7 mouse cellular contexts compared by ENCODE assay signal in the genomic region with DNA sequence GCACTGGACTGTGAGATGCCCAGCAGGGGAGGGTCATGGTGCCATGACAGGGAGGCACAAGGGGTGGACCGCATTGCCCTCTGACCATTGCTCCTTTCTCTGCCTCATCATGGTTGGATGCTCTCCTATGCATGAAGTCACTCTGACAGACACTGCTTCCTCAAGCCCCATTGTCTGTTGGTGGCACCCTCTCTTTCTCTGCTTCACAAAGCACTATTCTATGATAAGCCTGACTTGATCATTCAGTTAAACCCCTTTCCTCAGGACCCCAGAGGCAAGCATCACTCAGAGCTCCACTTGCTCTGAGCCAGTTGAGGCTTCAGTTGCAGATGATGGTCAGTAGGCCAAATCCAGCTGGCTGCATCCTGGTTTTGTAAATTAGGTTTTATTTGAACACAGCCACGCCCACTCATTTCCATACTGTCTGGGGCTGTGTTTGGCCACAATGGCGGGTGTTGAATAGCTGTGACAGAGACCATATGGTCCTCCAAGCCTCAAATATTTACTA.
DNase-seq lines count a peak whose midpoint lies in the region; ATAC-seq and TF ChIP-seq lines count a peak whose summit lies in the region.

No protein-coding gene starts in this region.

- TF ChIP-seq CTCF in kidney, postnatal 0 days (IDR thresholded peaks at IDR 0.05; ENCODE audit: low read depth), result no peak

- peaks cover 65% of the 10 kb centered on the region for H3K36me3 ChIP-seq in midbrain, embryonic 10.5 days
- no peaks in the 10 kb centered on the region for H3K36me3 ChIP-seq in midbrain, embryonic 16.5 days (ENCODE audit: control insufficient read depth, insufficient read depth, low read length)
- H3K36me3 ChIP-seq in forebrain, embryonic 13.5 days (ENCODE audit: poor library complexity, severe bottlenecking), result peaks cover 5% of the 10 kb centered on the region; the same call in 1 of the 2 replicates
- 0 out of 2 replicates have a peak, but pooled peaks cover 6% of the 10 kb centered on the region for H3K36me3 ChIP-seq in kidney, postnatal 0 days (ENCODE audit: insufficient read depth, low read length)
- H3K36me3 ChIP-seq in liver, embryonic 12.5 days, result peaks cover 5% of the 10 kb centered on the region

- 33% methylated on average over 3 of the region's 3 CpGs for WGBS in midbrain, embryonic 10.5 days
- 33% methylated on average over 3 of the region's 3 CpGs for WGBS in midbrain, embryonic 16.5 days
- 41% methylated on average over 3 of the region's 3 CpGs for WGBS in forebrain, embryonic 13.5 days
- 65% methylated on average over 3 of the region's 3 CpGs for WGBS in kidney, postnatal 0 days
- 79% methylated on average over 3 of the region's 3 CpGs for WGBS in liver, embryonic 12.5 days (ENCODE audit: insufficient replicate concordance)

- no peak for ATAC-seq in midbrain, embryonic 16.5 days
- no peak for ATAC-seq in forebrain, embryonic 13.5 days
- ATAC-seq in kidney, postnatal 0 days (replicated peaks; ENCODE audit: low FRiP score, low read depth), result peak; percentile 62; the same call in 1 of the 2 replicates
- ATAC-seq in liver, embryonic 12.5 days, result no peak

- H3K9me3 ChIP-seq in midbrain, embryonic 10.5 days (replicated peaks), result no peaks in the 10 kb centered on the region
- H3K9me3 ChIP-seq in midbrain, embryonic 16.5 days (replicated peaks; ENCODE audit: control insufficient read depth, low read length, poor library complexity, severe bottlenecking), result no peaks in the 10 kb centered on the region
- H3K9me3 ChIP-seq in forebrain, embryonic 13.5 days (replicated peaks), result no peaks in the 10 kb centered on the region
- H3K9me3 ChIP-seq in kidney, postnatal 0 days (replicated peaks; ENCODE audit: low read length), result no peaks in the 10 kb centered on the region
- H3K9me3 ChIP-seq in liver, embryonic 12.5 days (replicated peaks), result no peaks in the 10 kb centered on the region

- H3K9ac ChIP-seq in midbrain, embryonic 16.5 days (ENCODE audit: low read depth, low read length), result no peak overlapping the region
- H3K9ac ChIP-seq in forebrain, embryonic 13.5 days, result no peak overlapping the region
- H3K9ac ChIP-seq in kidney, postnatal 0 days (ENCODE audit: low read depth, low read length), result no peak overlapping the region
- H3K9ac ChIP-seq in liver, embryonic 12.5 days, result no peak overlapping the region

- peaks cover 23% of the 10 kb centered on the region for H3K27me3 ChIP-seq in midbrain, embryonic 10.5 days (ENCODE audit: low read depth, poor library complexity, severe bottlenecking)
- no peaks in the 10 kb centered on the region for H3K27me3 ChIP-seq in midbrain, embryonic 16.5 days (ENCODE audit: control insufficient read depth, insufficient read depth, low read depth, low read length)
- no peaks in the 10 kb centered on the region for H3K27me3 ChIP-seq in forebrain, embryonic 13.5 days
- no peaks in the 10 kb centered on the region for H3K27me3 ChIP-seq in kidney, postnatal 0 days (ENCODE audit: insufficient read depth, low read length)
- no peaks in the 10 kb centered on the region for H3K27me3 ChIP-seq in liver, embryonic 12.5 days (replicated peaks)

- H3K4me2 ChIP-seq in midbrain, embryonic 16.5 days (ENCODE audit: low read length), result no peak overlapping the region
- H3K4me2 ChIP-seq in forebrain, embryonic 13.5 days, result no peak overlapping the region
- no peak overlapping the region for H3K4me2 ChIP-seq in kidney, postnatal 0 days (ENCODE audit: low read length)
- H3K4me2 ChIP-seq in liver, embryonic 12.5 days, result no peak overlapping the region

- peak overlapping the region; percentile 81 for H3K27ac ChIP-seq in midbrain, embryonic 10.5 days (replicated peaks)
- no peak overlapping the region for H3K27ac ChIP-seq in midbrain, embryonic 16.5 days (ENCODE audit: low read length)
- H3K27ac ChIP-seq in forebrain, embryonic 13.5 days, result peak overlapping the region; percentile 90
- no peak overlapping the region for H3K27ac ChIP-seq in kidney, postnatal 0 days
- no peak overlapping the region for H3K27ac ChIP-seq in liver, embryonic 12.5 days

- peak; percentile 69 for DNase-seq in midbrain, embryonic 10.5 days (ENCODE audit: low spot score)
- DNase-seq in kidney, postnatal 0 days (ENCODE audit: low spot score), result peak; percentile 78
- DNase-seq in retina, postnatal 1 day, result peak; percentile 91
- DNase-seq in left cerebral cortex, adult 18-20 months (ENCODE audit: low spot score in 2 of 2), result no peak

- H3K4me1 ChIP-seq in midbrain, embryonic 10.5 days, result peaks cover 75% of the 10 kb centered on the region
- peaks cover 30% of the 10 kb centered on the region for H3K4me1 ChIP-seq in midbrain, embryonic 16.5 days (ENCODE audit: control insufficient read depth, insufficient read depth, low read length)
- peaks cover 72% of the 10 kb centered on the region for H3K4me1 ChIP-seq in forebrain, embryonic 13.5 days
- H3K4me1 ChIP-seq in kidney, postnatal 0 days (replicated peaks; ENCODE audit: insufficient read depth, low read length), result peaks cover 25% of the 10 kb centered on the region
- H3K4me1 ChIP-seq in liver, embryonic 12.5 days, result peaks cover 20% of the 10 kb centered on the region

- no peak overlapping the region for H3K4me3 ChIP-seq in midbrain, embryonic 10.5 days
- H3K4me3 ChIP-seq in midbrain, embryonic 16.5 days (ENCODE audit: low read depth, low read length), result no peak overlapping the region
- H3K4me3 ChIP-seq in forebrain, embryonic 13.5 days, result no peak overlapping the region
- no peak overlapping the region for H3K4me3 ChIP-seq in kidney, postnatal 0 days (replicated peaks; ENCODE audit: low read depth, low read length)
- no peak overlapping the region for H3K4me3 ChIP-seq in liver, embryonic 12.5 days

Comparison
In these comparisons a context has a peak if more than half of its experiments do, and no peak if none do; other contexts are left out.
1. H3K27ac ChIP-seq: peak in midbrain, embryonic 10.5 days (single experiment) and forebrain, embryonic 13.5 days (single experiment); none in midbrain, embryonic 16.5 days (single experiment), kidney, postnatal 0 days (single experiment) and liver, embryonic 12.5 days (single experiment).
2. DNase-seq: peak in midbrain, embryonic 10.5 days (single experiment), kidney, postnatal 0 days (single experiment) and retina, postnatal 1 day (single experiment); none in left cerebral cortex, adult 18-20 months (0 of 2).